Mouse (Mus musculus) hindbrain, embryonic 12.5 days (tissue): ENCODE data around the gene Jak3. TPM values are rescaled to one million over a fixed set of nuclear protein-coding genes. Genes with fewer than 3 reads are reported as not detected.

Experiments used
- ATAC-seq: fragments of 200-750 bp; cut with Nextera tagmentation; 2 replicates; pipeline ENCODE4 v1.8.0; 2017; ENCODE audit warnings: moderate TSS enrichment; ENCODE audit not compliant: low FRiP score
- H3K27ac ChIP-seq: fragments of 300-500 bp; sonication (generic); 2 replicates; pipeline ENCODE4 v1.5.1; 2016; ENCODE audit warnings: mild to moderate bottlenecking
- H3K27me3 ChIP-seq: fragments of 300-500 bp; sonication (generic); 2 replicates; pipeline ENCODE4 v1.6.1; 2016; ENCODE audit warnings: mild to moderate bottlenecking
- H3K36me3 ChIP-seq: fragments of 300-500 bp; sonication (generic); 2 replicates; pipeline ENCODE4 v1.6.1; 2016; ENCODE audit warnings: mild to moderate bottlenecking
- H3K4me1 ChIP-seq: fragments of 300-500 bp; sonication (generic); 2 replicates; pipeline ENCODE4 v1.6.1; 2016
- H3K4me2 ChIP-seq: fragments of 300-500 bp; sonication (generic); replicated peaks from 2 replicates; pipeline ENCODE4 v1.6.1; 2016; ENCODE audit warnings: mild to moderate bottlenecking
- H3K4me3 ChIP-seq: fragments of 300-500 bp; sonication (generic); 2 replicates; pipeline ENCODE4 v1.5.1; 2016; ENCODE audit warnings: mild to moderate bottlenecking
- H3K9ac ChIP-seq: fragments of 300-500 bp; sonication (generic); 2 replicates; pipeline ENCODE4 v1.6.1; 2016; ENCODE audit warnings: mild to moderate bottlenecking, moderate library complexity
- H3K9me3 ChIP-seq: fragments of 300-500 bp; sonication (generic); replicated peaks from 2 replicates; pipeline ENCODE4 v1.6.1; 2016; ENCODE audit warnings: mild to moderate bottlenecking
- WGBS: fragments of 180-500 bp; shearing (Covaris S2); methylation state at CpG from one replicate; pipeline ENCODE4 v1.1.7; 2016; 5-methylcytosine and 5-hydroxymethylcytosine counted together
- polyA plus RNA-seq: library from polyadenylated mRNA; unstranded; fragments of >200 nt; fragmentation: Nextera tagmentation; extraction: Ambion mirVana; gene quantifications from 2 replicates; pipeline ENCODE4 v1.2.1, GENCODE M21; 2016

Jak3 gene
- polyA plus RNA-seq, 1 experiment from 2014 or later = 3.8 TPM

DNA sequence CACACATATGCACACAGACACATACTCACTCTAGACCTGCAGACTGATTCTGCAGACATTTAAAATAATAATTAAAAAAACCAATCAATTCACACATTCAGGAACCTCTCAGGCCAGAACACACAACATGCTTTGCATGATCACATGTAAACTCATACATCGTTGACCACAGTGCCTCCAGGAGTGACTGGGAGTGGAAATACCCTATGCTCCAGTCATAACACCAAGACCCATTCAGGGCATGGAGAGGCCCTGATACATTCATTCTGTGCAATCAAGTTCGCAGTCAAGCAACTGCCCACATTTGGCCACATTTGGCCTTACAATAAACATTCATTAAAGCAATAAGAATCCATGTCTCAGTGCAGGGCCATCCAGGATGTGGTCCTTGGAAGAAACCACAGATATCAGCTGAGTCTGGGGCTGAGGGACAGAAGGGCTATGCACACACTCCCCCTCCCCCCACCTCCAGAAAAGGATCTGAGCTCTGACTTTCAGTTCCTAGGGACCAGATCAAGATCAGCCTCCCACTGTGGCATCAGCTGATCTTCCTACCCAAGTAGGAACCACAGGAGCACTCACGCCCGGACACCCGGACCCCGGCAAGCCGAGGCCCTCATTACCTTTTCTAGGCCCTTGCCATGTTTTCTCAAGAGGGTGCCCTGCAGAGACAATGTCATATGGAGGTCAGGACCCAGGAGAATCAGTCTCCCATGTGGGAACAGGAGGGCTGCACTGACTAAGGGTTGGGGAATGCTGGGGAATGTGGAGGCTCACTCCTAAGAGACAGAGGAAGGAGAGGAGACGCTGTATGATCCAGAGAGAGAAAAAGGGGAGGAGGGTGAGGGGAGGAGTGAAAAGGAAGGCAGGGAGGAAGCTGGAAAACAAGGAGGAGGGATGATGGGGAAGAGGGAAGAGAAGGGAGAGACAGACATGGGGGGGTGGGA, 38.7 kb upstream of the Jak3 start:
- 67% methylated on average over 8 of the region's 8 CpGs for WGBS
- ATAC-seq = no peak
- no peak overlapping the region for H3K27ac ChIP-seq
- H3K4me2 ChIP-seq = no peak overlapping the region
- peaks cover 50% of the 10 kb centered on the region for H3K27me3 ChIP-seq
- peaks cover 26% of the 10 kb centered on the region for H3K36me3 ChIP-seq
- no peaks in the 10 kb centered on the region; the same call in none of the 2 replicates for H3K9me3 ChIP-seq
- no peak overlapping the region for H3K9ac ChIP-seq
- H3K4me3 ChIP-seq = no peak overlapping the region
- H3K4me1 ChIP-seq = peaks cover 4% of the 10 kb centered on the region; the same call in 1 of the 2 replicates

DNA sequence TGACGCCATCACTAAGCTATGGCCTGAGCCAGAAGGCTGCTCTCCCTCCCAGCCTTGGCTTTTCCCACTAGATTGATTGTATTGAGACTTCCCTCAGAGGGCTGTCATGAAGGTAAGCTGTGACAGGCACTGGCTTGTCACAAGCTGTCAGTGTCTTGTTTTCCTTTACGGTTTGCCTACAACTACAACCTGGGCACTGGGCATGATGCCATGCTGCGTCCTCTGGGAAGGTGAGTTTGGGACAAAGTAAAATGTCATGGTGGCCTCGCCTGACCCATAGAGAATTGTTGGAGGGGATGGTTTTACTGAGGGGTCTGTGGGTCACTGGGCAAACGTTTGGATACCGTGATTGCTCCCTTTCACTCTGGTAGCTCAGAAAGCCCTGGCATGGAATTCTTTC, 37.8 kb upstream of the Jak3 start:
- H3K9me3 ChIP-seq = no peaks in the 10 kb centered on the region; the same call in none of the 2 replicates
- H3K4me2 ChIP-seq = no peak overlapping the region
- peaks cover 42% of the 10 kb centered on the region for H3K27me3 ChIP-seq
- no peak overlapping the region for H3K9ac ChIP-seq
- WGBS = 75% methylated on average over 6 of the region's 6 CpGs
- H3K4me1 ChIP-seq = peaks cover 4% of the 10 kb centered on the region; the same call in 1 of the 2 replicates
- no peak overlapping the region for H3K27ac ChIP-seq
- ATAC-seq = no peak
- no peak overlapping the region for H3K4me3 ChIP-seq
- H3K36me3 ChIP-seq = peaks cover 23% of the 10 kb centered on the region

DNA sequence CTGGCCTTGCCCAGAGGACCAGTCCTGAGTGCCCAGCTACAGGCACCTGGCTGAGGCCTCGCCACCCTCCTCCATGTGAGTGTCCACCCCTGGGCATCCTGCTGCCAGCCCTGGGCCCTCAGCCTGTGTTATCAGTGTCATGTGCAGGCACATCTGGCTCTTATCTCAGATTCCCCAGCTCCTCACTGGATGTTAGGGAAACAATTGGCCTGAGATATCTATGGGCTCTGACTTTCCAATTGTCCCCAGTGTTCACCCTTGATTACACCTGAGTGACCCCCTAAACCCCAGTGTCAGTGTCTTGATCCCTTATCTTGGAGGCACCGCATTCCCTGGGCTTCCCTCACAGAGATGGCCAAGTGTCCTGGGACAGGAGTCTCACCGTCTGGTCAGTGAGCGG, 36.8 kb upstream of the Jak3 start:
- Histone ChIP-seq H3K9ac (no peak overlapping the region), H3K4me1 (peaks cover 2% of the 10 kb centered on the region; the same call in 1 of the 2 replicates), H3K4me2 (no peak overlapping the region), H3K4me3 (no peak overlapping the region), H3K27ac (no peak overlapping the region), H3K27me3 (peaks cover 33% of the 10 kb centered on the region), H3K9me3 (no peaks in the 10 kb centered on the region), H3K36me3 (peaks cover 28% of the 10 kb centered on the region)
- WGBS = 88% methylated on average over 4 of the region's 4 CpGs
- no peak for ATAC-seq

DNA sequence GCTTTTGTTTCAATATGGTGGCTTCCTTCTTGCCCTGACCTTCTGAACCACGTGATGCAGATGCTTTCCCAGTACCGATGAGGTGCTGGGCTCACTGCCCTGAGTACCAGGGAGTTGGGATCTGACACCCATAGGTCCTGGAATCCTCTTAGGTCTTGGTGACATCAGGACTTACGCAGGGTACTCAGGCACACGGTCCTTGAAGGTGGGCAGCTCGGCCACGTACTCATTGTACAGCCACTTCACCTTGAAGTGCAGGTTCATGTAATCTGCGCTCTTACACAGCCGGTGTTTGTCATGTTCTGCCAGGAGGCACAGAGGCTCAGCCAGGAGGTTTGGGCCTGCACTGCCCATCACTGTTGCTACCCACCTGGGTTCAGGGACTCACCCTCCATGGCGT, 30.6 kb upstream of the Jak3 start:
- 90% methylated on average over 9 of the region's 9 CpGs for WGBS

DNA sequence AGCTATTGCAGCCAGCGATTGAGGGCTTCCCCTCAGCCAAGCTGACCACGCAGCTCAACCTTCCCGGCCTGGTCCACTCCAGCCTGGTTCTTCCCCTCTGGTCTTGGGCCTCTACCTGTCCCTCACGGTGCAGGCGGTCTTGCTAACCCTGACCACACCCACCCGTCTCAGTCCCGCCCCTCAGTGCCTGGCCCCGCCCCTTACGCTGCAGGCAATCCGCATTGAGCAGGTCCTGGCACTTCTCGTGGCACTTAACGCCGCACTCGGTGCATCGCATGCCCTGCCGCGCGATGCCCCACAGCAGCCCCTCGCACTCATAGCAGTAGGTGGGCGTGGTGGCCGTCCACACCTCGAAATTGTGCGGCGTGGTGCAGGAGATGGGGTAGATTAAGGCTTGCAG, 21.5 kb upstream of the Jak3 start:
- Histone ChIP-seq H3K27me3 (peaks cover 80% of the 10 kb centered on the region), H3K4me2 (peak overlapping the region; percentile 34), H3K27ac (no peak overlapping the region), H3K9ac (0 out of 2 replicates have a peak overlapping the region, but pooled peaks have one; percentile 9), H3K36me3 (peaks cover 19% of the 10 kb centered on the region), H3K4me1 (peaks cover 6% of the 10 kb centered on the region), H3K9me3 (no peaks in the 10 kb centered on the region), H3K4me3 (no peak overlapping the region)
- WGBS = 2% methylated on average over 24 of the region's 24 CpGs
- ATAC-seq = peak; percentile 32; the same call in 1 of the 2 replicates

More for the DNA sequence above, 30.6 kb upstream of the Jak3 start:
- Histone ChIP-seq H3K27me3 (peaks cover 8% of the 10 kb centered on the region; the same call in 1 of the 2 replicates), H3K4me2 (no peak overlapping the region), H3K4me3 (no peak overlapping the region), H3K4me1 (no peaks in the 10 kb centered on the region), H3K9ac (no peak overlapping the region), H3K27ac (no peak overlapping the region), H3K36me3 (peaks cover 44% of the 10 kb centered on the region), H3K9me3 (no peaks in the 10 kb centered on the region)
- no peak for ATAC-seq

DNA sequence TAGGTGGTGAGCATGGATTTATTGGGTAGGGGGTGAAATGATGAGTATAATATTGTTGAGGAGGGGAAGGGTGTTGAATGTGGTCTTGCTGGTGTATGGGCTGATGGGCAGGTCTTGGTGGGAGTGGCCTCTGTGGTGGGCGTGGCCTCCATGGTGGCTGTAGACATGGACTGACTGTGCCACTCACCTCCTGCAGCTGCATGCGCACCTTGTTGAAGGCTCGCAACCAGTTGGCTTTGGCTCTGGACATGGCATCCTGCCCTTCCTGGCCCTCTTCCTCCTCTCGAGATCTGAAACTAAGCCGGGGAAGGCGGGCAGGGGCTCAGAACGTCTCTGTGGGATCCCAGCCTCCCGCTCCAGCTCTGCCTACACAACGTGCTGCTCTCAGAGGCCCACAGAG, 18.3 kb upstream of the Jak3 start:
- H3K4me2 ChIP-seq = no peak overlapping the region
- no peak overlapping the region for H3K9ac ChIP-seq
- 22% methylated on average over 9 of the region's 9 CpGs for WGBS
- no peaks in the 10 kb centered on the region for H3K9me3 ChIP-seq
- H3K27ac ChIP-seq = no peak overlapping the region
- H3K4me3 ChIP-seq = no peak overlapping the region
- peaks cover 95% of the 10 kb centered on the region for H3K27me3 ChIP-seq
- peaks cover 10% of the 10 kb centered on the region for H3K4me1 ChIP-seq
- no peak for ATAC-seq
- peaks cover 13% of the 10 kb centered on the region; the same call in 1 of the 2 replicates for H3K36me3 ChIP-seq

DNA sequence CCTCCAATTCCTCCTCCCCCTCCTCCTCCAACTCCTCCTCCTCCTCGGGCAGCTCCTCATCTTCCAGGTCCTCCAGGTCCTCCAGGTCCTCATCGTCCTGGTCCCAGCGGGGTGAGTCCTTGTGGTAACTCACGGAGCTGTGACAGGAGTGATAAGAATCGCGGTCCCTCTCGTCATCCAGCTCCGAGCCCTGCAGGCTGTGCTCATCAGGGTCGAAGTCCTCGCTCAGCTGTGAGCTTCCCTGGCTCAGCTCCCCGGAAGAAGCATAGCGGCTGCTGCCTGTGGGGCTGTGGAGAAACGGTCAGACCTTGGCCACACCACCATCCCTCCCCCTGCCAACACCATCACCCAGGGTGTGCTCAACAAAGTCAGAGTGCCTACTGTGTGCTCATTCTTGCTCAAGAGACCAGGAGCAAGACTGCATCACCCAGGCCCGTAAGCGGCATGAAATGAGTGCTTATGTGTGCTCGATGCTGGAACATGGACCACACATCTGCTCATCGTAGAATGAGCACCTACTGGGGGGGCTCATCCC, 17.5 kb upstream of the Jak3 start:
- Histone ChIP-seq H3K36me3 (peaks cover 16% of the 10 kb centered on the region; the same call in 1 of the 2 replicates), H3K9ac (no peak overlapping the region), H3K27me3 (peaks cover 93% of the 10 kb centered on the region), H3K4me3 (no peak overlapping the region), H3K9me3 (no peaks in the 10 kb centered on the region), H3K4me1 (peaks cover 10% of the 10 kb centered on the region), H3K27ac (no peak overlapping the region), H3K4me2 (no peak overlapping the region)
- no peak for ATAC-seq
- 36% methylated on average over 17 of the region's 17 CpGs for WGBS

DNA sequence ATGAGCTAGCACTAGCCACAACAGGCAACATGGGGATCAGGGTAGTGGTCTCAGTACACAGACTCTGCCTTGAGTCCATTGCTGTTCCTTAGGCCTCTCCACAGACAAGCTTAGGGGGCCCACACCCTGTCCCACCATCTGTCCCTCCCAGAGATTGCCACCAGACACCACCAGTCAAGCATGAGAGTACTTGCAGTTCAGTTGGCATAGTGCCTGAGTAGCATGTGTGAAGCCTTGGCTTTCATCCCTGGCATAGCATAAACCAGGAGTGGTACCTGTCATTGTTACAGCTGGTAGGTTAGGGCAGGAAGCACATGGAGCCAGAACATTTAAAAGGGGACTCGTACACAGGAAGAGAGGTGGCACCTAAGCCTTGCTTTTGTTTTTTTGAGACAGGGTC, 16.3 kb upstream of the Jak3 start:
- 74% methylated on average over 1 of the region's 1 CpGs for WGBS
- no peaks in the 10 kb centered on the region for H3K9me3 ChIP-seq
- peaks cover 21% of the 10 kb centered on the region; the same call in 1 of the 2 replicates for H3K36me3 ChIP-seq
- peaks cover 7% of the 10 kb centered on the region for H3K4me1 ChIP-seq
- peaks cover 88% of the 10 kb centered on the region for H3K27me3 ChIP-seq
- H3K4me3 ChIP-seq = no peak overlapping the region
- H3K4me2 ChIP-seq = no peak overlapping the region
- no peak for ATAC-seq
- H3K9ac ChIP-seq = no peak overlapping the region
- H3K27ac ChIP-seq = no peak overlapping the region

DNA sequence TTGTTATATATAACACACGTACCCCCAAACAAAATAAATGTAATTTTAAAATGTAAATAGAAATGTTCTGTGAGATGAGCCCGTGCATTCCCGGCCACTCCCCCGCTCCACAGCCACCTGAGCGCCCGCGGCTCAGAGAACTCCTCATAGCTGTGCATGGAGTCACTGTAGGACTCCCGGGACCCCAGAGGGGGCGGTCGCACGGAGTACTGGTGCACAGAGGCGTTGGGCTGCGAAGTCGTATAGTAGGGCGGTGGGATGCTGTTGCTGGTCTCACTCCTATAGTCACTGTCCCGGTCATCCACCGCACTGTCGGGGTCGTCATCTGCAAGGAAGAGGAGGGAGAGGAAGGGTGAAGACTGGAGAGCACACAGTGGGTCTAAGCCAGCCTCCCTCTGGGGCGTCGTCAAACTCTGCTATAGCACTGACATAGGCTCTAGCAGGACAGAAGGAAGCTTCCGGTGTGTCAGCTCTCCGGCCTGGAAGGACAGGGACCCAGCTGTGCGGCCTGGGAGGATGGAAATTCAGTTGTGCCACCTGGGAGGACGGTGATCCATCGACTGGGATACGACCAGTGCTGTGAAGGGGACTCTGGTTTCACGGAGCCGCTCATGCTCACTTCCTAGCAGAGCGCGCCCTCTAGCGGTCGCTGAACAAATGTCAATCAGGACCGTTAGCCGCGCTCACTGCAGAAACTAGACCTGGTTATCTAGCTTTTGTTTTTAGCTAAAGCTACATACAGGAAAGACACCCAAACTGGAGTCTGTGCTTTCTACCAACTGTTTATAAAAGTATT, 15.6 kb upstream of the Jak3 start:
- Histone ChIP-seq H3K4me3 (no peak overlapping the region), H3K4me2 (no peak overlapping the region), H3K9ac (no peak overlapping the region), H3K9me3 (no peaks in the 10 kb centered on the region), H3K27me3 (peaks cover 80% of the 10 kb centered on the region), H3K36me3 (peaks cover 21% of the 10 kb centered on the region; the same call in 1 of the 2 replicates), H3K4me1 (peaks cover 10% of the 10 kb centered on the region), H3K27ac (no peak overlapping the region)
- peak; percentile 40 for ATAC-seq
- 8% methylated on average over 36 of the region's 36 CpGs for WGBS

DNA sequence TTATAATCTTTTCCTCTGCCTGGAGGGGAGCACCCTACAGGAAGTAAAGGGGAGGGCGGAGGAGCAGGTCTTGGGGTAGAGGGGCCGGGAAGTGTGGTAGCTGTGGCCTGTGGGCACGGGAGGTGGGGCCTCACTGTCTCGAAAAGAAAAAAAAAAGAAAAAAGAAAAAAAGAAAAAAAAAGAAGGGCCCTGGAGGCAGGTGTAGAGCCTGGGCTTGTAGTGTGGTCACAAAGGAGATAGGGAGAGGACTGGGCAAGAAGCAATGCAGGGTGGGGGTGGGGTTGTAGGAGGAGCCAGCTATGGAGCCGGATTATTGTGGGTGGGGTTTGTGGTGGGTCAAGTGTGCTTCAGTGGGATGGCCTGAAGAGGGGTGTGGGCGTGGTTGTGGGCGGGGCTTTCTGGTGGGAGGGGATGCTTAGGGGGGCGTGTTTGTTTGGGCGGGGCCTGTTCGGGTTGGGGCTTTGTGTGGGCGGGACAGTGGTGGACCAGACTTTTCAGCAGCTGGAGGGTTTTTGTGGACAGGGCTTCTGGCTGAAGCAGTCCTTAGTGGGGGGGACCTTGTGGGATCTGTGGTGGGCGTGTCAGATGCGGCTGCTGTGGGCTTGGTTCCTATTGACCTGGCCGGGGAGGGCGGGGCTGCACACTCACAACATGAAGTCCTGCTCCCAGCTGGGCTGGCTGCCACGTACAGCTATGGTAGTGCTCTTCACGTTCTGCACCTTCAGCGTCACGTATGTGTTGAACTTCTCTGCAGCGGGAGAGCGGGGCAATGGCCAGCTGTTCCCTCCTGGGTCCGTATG, 10.6 kb upstream of the Jak3 start:
- peaks cover 47% of the 10 kb centered on the region for H3K4me1 ChIP-seq
- H3K4me3 ChIP-seq = 0 out of 2 replicates have a peak overlapping the region, but pooled peaks have one; percentile 0
- no peaks in the 10 kb centered on the region for H3K9me3 ChIP-seq
- no peak overlapping the region for H3K27ac ChIP-seq
- H3K4me2 ChIP-seq = peak overlapping the region; percentile 37
- peak; percentile 53 for ATAC-seq
- 0 out of 2 replicates have a peak overlapping the region, but pooled peaks have one; percentile 14 for H3K9ac ChIP-seq
- H3K36me3 ChIP-seq = peaks cover 21% of the 10 kb centered on the region; the same call in 1 of the 2 replicates
- WGBS = 4% methylated on average over 21 of the region's 22 CpGs
- peaks cover 71% of the 10 kb centered on the region for H3K27me3 ChIP-seq

DNA sequence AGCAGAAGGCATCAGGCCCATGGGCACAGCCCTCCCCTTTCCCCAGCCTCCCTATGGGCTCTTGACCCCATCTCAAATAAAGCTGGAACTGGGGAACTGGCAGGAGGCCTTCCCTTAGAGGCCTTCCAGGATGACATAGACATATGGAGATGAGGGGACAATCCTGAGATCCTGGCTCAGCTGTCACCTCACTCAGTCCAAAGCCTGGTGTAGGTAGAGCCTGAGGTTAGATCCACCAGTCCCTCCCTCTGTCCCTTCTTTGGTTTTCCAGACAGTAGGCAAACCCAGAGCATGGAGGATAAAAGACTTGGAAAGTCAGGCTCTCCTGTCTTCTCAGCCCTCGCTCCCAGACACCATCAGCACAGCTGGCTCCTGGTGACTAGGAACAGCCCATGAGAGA, 9.2 kb upstream of the Jak3 start:
- Histone ChIP-seq H3K27ac (0 out of 2 replicates have a peak overlapping the region, but pooled peaks have one; percentile 56), H3K9ac (peak overlapping the region; percentile 39; the same call in 1 of the 2 replicates), H3K36me3 (peaks cover 19% of the 10 kb centered on the region; the same call in 1 of the 2 replicates), H3K4me1 (peaks cover 50% of the 10 kb centered on the region), H3K27me3 (peaks cover 61% of the 10 kb centered on the region), H3K9me3 (no peaks in the 10 kb centered on the region), H3K4me2 (0 out of 2 replicates have a peak overlapping the region, but pooled peaks have one; percentile 4), H3K4me3 (no peak overlapping the region)
- WGBS = 5% methylated on average over 1 of the region's 1 CpGs
- no peak for ATAC-seq
